Mouse (Mus musculus) liver, postnatal 0 days (tissue): ENCODE data around the gene Rprml. TPM values are rescaled to one million over a fixed set of nuclear protein-coding genes. Genes with fewer than 3 reads are reported as not detected.

Experiments
- ATAC-seq: fragments of 200-750 bp; cut with Nextera tagmentation; 2 replicates; pipeline ENCODE4 v1.8.0; 2017; ENCODE audit warnings: mild to moderate bottlenecking, moderate library complexity
- DNase-seq: peaks from one replicate; pipeline ENCODE4 v3.0.0-alpha.2; 2016
- H3K27ac ChIP-seq: fragments of 300-500 bp; sonication (generic); 2 replicates; pipeline ENCODE4 v1.5.1; 2014; ENCODE audit warnings: antibody characterized with exemption, moderate library complexity, mild to moderate bottlenecking, low read depth
- H3K27me3 ChIP-seq: fragments of 300-500 bp; sonication (generic); 2 replicates; pipeline ENCODE4 v1.6.1; 2014; ENCODE audit warnings: low read length, control low read depth, mixed read lengths; ENCODE audit not compliant: insufficient read depth
- H3K36me3 ChIP-seq: fragments of 300-500 bp; sonication (generic); replicated peaks from 2 replicates; pipeline ENCODE4 v1.6.1; 2014; ENCODE audit warnings: mild to moderate bottlenecking, control low read depth, low read length, moderate library complexity, mixed read lengths; ENCODE audit not compliant: insufficient read depth
- H3K4me1 ChIP-seq: fragments of 300-500 bp; sonication (generic); 2 replicates; pipeline ENCODE4 v1.6.1; 2014; ENCODE audit warnings: antibody characterized with exemption, mild to moderate bottlenecking, control low read depth; ENCODE audit not compliant: insufficient read depth
- H3K4me2 ChIP-seq: fragments of 300-500 bp; sonication (generic); 2 replicates; pipeline ENCODE4 v1.6.1; 2014; ENCODE audit warnings: low read depth, mild to moderate bottlenecking, low read length, moderate library complexity, mixed read lengths
- H3K4me3 ChIP-seq: fragments of 300-500 bp; sonication (generic); 2 replicates; pipeline ENCODE4 v1.5.1; 2014; ENCODE audit warnings: low read depth, low read length
- H3K9ac ChIP-seq: fragments of 300-500 bp; sonication (generic); replicated peaks from 2 replicates; pipeline ENCODE4 v1.6.1; 2014; ENCODE audit warnings: mild to moderate bottlenecking, moderate library complexity
- H3K9me3 ChIP-seq: fragments of 300-500 bp; sonication (generic); 2 replicates; pipeline ENCODE4 v1.6.1; 2016; ENCODE audit warnings: mild to moderate bottlenecking, control low read depth, low read length, mixed read lengths
- CTCF ChIP-seq: sonication (generic); IDR thresholded peaks from 2 replicates; pipeline ENCODE4 v1.5.1; 2016; ENCODE audit warnings: antibody characterized with exemption, low read depth
- EP300 ChIP-seq: IDR thresholded peaks from 2 replicates; pipeline ENCODE4 v1.6.1; 2016; ENCODE audit warnings: antibody characterized with exemption, low read depth, mild to moderate bottlenecking
- WGBS: fragments of 180-500 bp; shearing (Covaris S2); extraction: QIAGEN DNeasy Blood & Tissue Kit; methylation state at CpG from one replicate; pipeline ENCODE4 v1.1.7; 2014; ENCODE audit not compliant: insufficient replicate concordance; 5-methylcytosine and 5-hydroxymethylcytosine counted together
- polyA plus RNA-seq: library from polyadenylated mRNA; unstranded; fragments of >200 nt; fragmentation: Nextera tagmentation; extraction: Ambion mirVana; gene quantifications from 2 replicates; pipeline ENCODE4 v1.2.1, GENCODE M21; 2015

Rprml gene
- polyA plus RNA-seq, 1 experiment from 2014 or later: not detected

GRCm38 (mm10) chr11:103635481-103635880 is 13.9 kb upstream of the Rprml start:
- TF ChIP-seq CTCF (no peak), EP300 (no peak)
- no peak overlapping the region for H3K4me2 ChIP-seq
- H3K27ac ChIP-seq: no peak overlapping the region
- no peaks in the 10 kb centered on the region for H3K4me1 ChIP-seq
- H3K9ac ChIP-seq: no peak overlapping the region
- H3K27me3 ChIP-seq: peaks cover 12% of the 10 kb centered on the region; the same call in 1 of the 2 replicates
- ATAC-seq (no peak), DNase-seq (no peak)
- H3K4me3 ChIP-seq: no peak overlapping the region
- H3K36me3 ChIP-seq: no peaks in the 10 kb centered on the region
- H3K9me3 ChIP-seq: no peaks in the 10 kb centered on the region
- 55% methylated on average over 3 of the region's 3 CpGs for WGBS

GRCm38 (mm10) chr11:103636261-103636660 is 13.1 kb upstream of the Rprml start:
- no peaks in the 10 kb centered on the region for H3K9me3 ChIP-seq
- ATAC-seq (no peak), DNase-seq (no peak)
- TF ChIP-seq CTCF: no peak
- no peak for TF ChIP-seq EP300
- no peak overlapping the region for H3K27ac ChIP-seq
- WGBS: 81% methylated on average over 6 of the region's 6 CpGs
- no peak overlapping the region for H3K9ac ChIP-seq
- no peak overlapping the region for H3K4me2 ChIP-seq
- H3K4me3 ChIP-seq: no peak overlapping the region
- H3K4me1 ChIP-seq: no peaks in the 10 kb centered on the region
- no peaks in the 10 kb centered on the region for H3K36me3 ChIP-seq
- peaks cover 13% of the 10 kb centered on the region; the same call in 1 of the 2 replicates for H3K27me3 ChIP-seq

DNA sequence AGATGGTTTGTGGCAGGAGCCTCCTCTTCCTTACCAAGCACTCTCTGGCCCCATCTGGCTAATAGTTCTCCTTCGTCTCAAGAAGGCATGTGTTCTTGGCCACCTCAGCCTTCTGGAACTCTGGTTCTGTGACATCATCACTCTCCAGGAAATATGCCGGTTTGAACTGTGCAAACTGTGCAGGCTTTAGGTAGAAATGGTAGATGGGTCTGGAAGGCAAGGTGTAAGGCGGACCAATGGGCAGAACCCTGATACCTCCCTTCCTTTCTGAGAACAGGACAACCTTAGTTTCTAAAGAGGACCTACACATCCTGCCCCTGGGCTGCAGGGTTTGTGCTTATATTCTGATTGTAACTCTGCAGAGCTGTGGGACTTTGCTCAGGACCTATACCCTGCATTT is 10.6 kb upstream of the Rprml start, which contains the start of gene Lyzl6:
TSS of gene Lyzl6 (minus strand) at position 101 of the 400 bp plus-strand sequence.
- no peak for DNase-seq
- Histone ChIP-seq H3K4me2 (no peak within 1 kb of the TSS), H3K27ac (no peak within 1 kb of the TSS), H3K9ac (no peak within 1 kb of the TSS), H3K9me3 (no peaks in the 10 kb centered on the region), H3K4me3 (no peak within 1 kb of the TSS), H3K36me3 (no peaks in the 10 kb centered on the region), H3K4me1 (no peaks in the 10 kb centered on the region), H3K27me3 (peaks cover 11% of the 10 kb centered on the region; the same call in 1 of the 2 replicates)
- no peak for ATAC-seq
- 59% methylated on average over 3 of the region's 3 CpGs for WGBS
- TF ChIP-seq CTCF: no peak
- TF ChIP-seq EP300: no peak

GRCm38 (mm10) chr11:103639407-103639946 is 9.9 kb upstream of the Rprml start:
- no peaks in the 10 kb centered on the region for H3K4me1 ChIP-seq
- no peak overlapping the region for H3K4me2 ChIP-seq
- H3K36me3 ChIP-seq: no peaks in the 10 kb centered on the region
- no peak overlapping the region for H3K27ac ChIP-seq
- ATAC-seq (no peak), DNase-seq (peak; percentile 57)
- TF ChIP-seq CTCF: peak; percentile 93
- TF ChIP-seq EP300: no peak
- no peaks in the 10 kb centered on the region for H3K9me3 ChIP-seq
- WGBS: 4% methylated on average over 10 of the region's 10 CpGs
- H3K4me3 ChIP-seq: no peak overlapping the region
- no peak overlapping the region for H3K9ac ChIP-seq
- peaks cover 11% of the 10 kb centered on the region; the same call in 1 of the 2 replicates for H3K27me3 ChIP-seq

GRCm38 (mm10) chr11:103643211-103643610 is 6.2 kb upstream of the Rprml start:
- Histone ChIP-seq H3K4me2 (no peak overlapping the region), H3K27ac (no peak overlapping the region), H3K36me3 (no peaks in the 10 kb centered on the region), H3K9ac (no peak overlapping the region), H3K4me3 (no peak overlapping the region), H3K9me3 (no peaks in the 10 kb centered on the region), H3K4me1 (no peaks in the 10 kb centered on the region), H3K27me3 (peaks cover 24% of the 10 kb centered on the region)
- WGBS: 65% methylated on average over 9 of the region's 9 CpGs
- DNase-seq (no peak), ATAC-seq (no peak)
- no peak for TF ChIP-seq EP300
- no peak for TF ChIP-seq CTCF

- DNase-seq (peak; percentile 4), ATAC-seq (no peak)
- WGBS: 46% methylated on average over 8 of the region's 8 CpGs
- no peak overlapping the region for H3K9ac ChIP-seq
- TF ChIP-seq EP300 (no peak), CTCF (no peak)
- no peaks in the 10 kb centered on the region for H3K36me3 ChIP-seq
- no peaks in the 10 kb centered on the region for H3K4me1 ChIP-seq
- no peak overlapping the region for H3K4me2 ChIP-seq
- H3K27me3 ChIP-seq: peaks cover 38% of the 10 kb centered on the region
- no peak overlapping the region for H3K4me3 ChIP-seq
- no peaks in the 10 kb centered on the region for H3K9me3 ChIP-seq
- H3K27ac ChIP-seq: no peak overlapping the region
Measured at GRCm38 (mm10) chr11:103645731-103646130, 3.6 kb upstream of the Rprml start.
